Mouse (Mus musculus) MEL (cell line): Measurements from ENCODE around the gene Osbpl10. TPM values are rescaled to one million over a fixed set of nuclear protein-coding genes. Genes with fewer than 3 reads are reported as not detected.

Experiments used
- DNase-seq: peaks from one replicate; pipeline ENCODE4 v3.0.0; 2011; ENCODE audit warnings: low read depth, low spot score
- H3K27ac ChIP-seq: 2 replicates; pipeline ENCODE4 v1.5.1; 2012; ENCODE audit warnings: low read depth, mild to moderate bottlenecking, control low read depth, low read length, moderate library complexity; ENCODE audit not compliant: control insufficient read depth
- H3K27me3 ChIP-seq, 2 experiments: fragments of 150-350 bp in 1 of 2; sonication (generic) in 1 of 2; 2 replicates each; pipeline ENCODE4 v1.6.1; 2012; ENCODE audit warnings: low read length in 2 of 2, mild to moderate bottlenecking in 2 of 2, improper control_type of control experiment in 1 of 2, moderate library complexity in 1 of 2; ENCODE audit not compliant: insufficient read depth in 2 of 2, control insufficient read depth in 1 of 2
- H3K36me3 ChIP-seq, 2 experiments: 2 replicates each; pipeline ENCODE4 v1.6.1; 2012 to 2014; ENCODE audit warnings: low read length in 2 of 2, improper control_type of control experiment in 1 of 2, inconsistent platforms in 1 of 2, mild to moderate bottlenecking in 1 of 2; ENCODE audit not compliant: insufficient read depth in 2 of 2, control insufficient read depth in 1 of 2
- H3K4me1 ChIP-seq, 2 experiments: fragments of 150-350 bp in 1 of 2; sonication (generic) in 1 of 2; 2 replicates each; pipeline ENCODE4 v1.6.1; 2012; ENCODE audit warnings: low read length in 2 of 2, improper control_type of control experiment in 1 of 2, mild to moderate bottlenecking in 1 of 2; ENCODE audit not compliant: insufficient read depth in 2 of 2, control insufficient read depth in 1 of 2
- H3K4me3 ChIP-seq, 2 experiments: fragments of 150-350 bp in 1 of 2; sonication (generic) in 1 of 2; 2 replicates each; pipeline ENCODE4 v1.5.1; 2012; ENCODE audit warnings: low read depth in 2 of 2, low read length in 2 of 2, mild to moderate bottlenecking in 2 of 2, moderate library complexity in 2 of 2, control low read depth in 1 of 2, improper control_type of control experiment in 1 of 2; ENCODE audit not compliant: control insufficient read depth in 1 of 2, insufficient read depth in 1 of 2
- H3K79me2 ChIP-seq: 2 replicates; pipeline ENCODE4 v1.6.1; 2012; ENCODE audit warnings: mild to moderate bottlenecking, low read length, moderate library complexity; ENCODE audit not compliant: control insufficient read depth, poor library complexity, insufficient read depth
- H3K9ac ChIP-seq: 2 replicates; pipeline ENCODE4 v1.6.1; 2012; ENCODE audit warnings: low read depth, mild to moderate bottlenecking, control low read depth, low read length, moderate library complexity; ENCODE audit not compliant: control insufficient read depth, poor library complexity, severe bottlenecking
- H3K9me3 ChIP-seq: fragments of 150-350 bp; sonication (generic); replicated peaks from 2 replicates; pipeline ENCODE4 v1.6.1; 2012; ENCODE audit warnings: mild to moderate bottlenecking, low read length, improper control_type of control experiment, moderate library complexity; ENCODE audit not compliant: insufficient read depth
- CTCF ChIP-seq, 3 experiments: IDR thresholded peaks in 2 of 3; conservative IDR thresholded peaks in 1 of 3; 2 replicates each; pipeline ENCODE4 v1.5.1; 2011 to 2012; ENCODE audit warnings: low read length in 3 of 3, low read depth in 2 of 3, mild to moderate bottlenecking in 2 of 3, improper control_type of control experiment in 1 of 3, inconsistent platforms in 1 of 3, mixed read lengths in 1 of 3, moderate library complexity in 1 of 3; ENCODE audit not compliant: control insufficient read depth in 1 of 3, insufficient read depth in 1 of 3, poor library complexity in 1 of 3, severe bottlenecking in 1 of 3
- ETS1 ChIP-seq: IDR thresholded peaks from 2 replicates; pipeline ENCODE4 v1.6.1; 2012; ENCODE audit warnings: low read depth, mild to moderate bottlenecking, inconsistent platforms, low read length, improper control_type of control experiment, moderate library complexity
- GABPA ChIP-seq: IDR thresholded peaks from 2 replicates; pipeline ENCODE4 v1.6.1; 2012; ENCODE audit warnings: low read depth, mild to moderate bottlenecking, inconsistent platforms, low read length, improper control_type of control experiment, moderate library complexity
- MEF2A ChIP-seq: IDR thresholded peaks from 2 replicates; pipeline ENCODE4 v1.6.1; 2014; ENCODE audit warnings: low read depth, mild to moderate bottlenecking, inconsistent platforms, low read length, improper control_type of control experiment; ENCODE audit not compliant: poor library complexity, insufficient replicate concordance, severe bottlenecking; ENCODE audit errors: extremely low read depth
- NELFE ChIP-seq: IDR thresholded peaks from 2 replicates; pipeline ENCODE4 v1.6.1; 2011; ENCODE audit warnings: low read depth, low read length, improper control_type of control experiment
- NRF1 ChIP-seq: IDR thresholded peaks from 2 replicates; pipeline ENCODE4 v1.6.1; 2014; ENCODE audit warnings: low read depth, mild to moderate bottlenecking, inconsistent platforms, low read length, improper control_type of control experiment, moderate library complexity; ENCODE audit not compliant: poor library complexity, insufficient read depth, severe bottlenecking
- POLR2A ChIP-seq, 2 experiments: IDR thresholded peaks; 2 replicates each; pipeline ENCODE4 v1.6.1; 2011 to 2012; ENCODE audit warnings: low read length in 2 of 2, mild to moderate bottlenecking in 2 of 2, control low read depth in 1 of 2, improper control_type of control experiment in 1 of 2, low read depth in 1 of 2, moderate library complexity in 1 of 2; ENCODE audit not compliant: control insufficient read depth in 1 of 2, insufficient read depth in 1 of 2, poor library complexity in 1 of 2
- POLR2AphosphoS5 ChIP-seq: IDR thresholded peaks from 2 replicates; pipeline ENCODE4 v1.6.1; 2012; ENCODE audit warnings: low read depth, borderline replicate concordance, mild to moderate bottlenecking, inconsistent platforms, low read length, moderate library complexity, mixed read lengths
- RAD21 ChIP-seq: IDR thresholded peaks from 2 replicates; pipeline ENCODE4 v1.6.1; 2011; ENCODE audit warnings: mild to moderate bottlenecking, low read depth, low read length, improper control_type of control experiment
- RCOR1 ChIP-seq: IDR thresholded peaks from 2 replicates; pipeline ENCODE4 v1.6.1; 2012; ENCODE audit warnings: low read depth, mild to moderate bottlenecking, inconsistent platforms, low read length, improper control_type of control experiment
- SMC3 ChIP-seq: IDR thresholded peaks from 2 replicates; pipeline ENCODE4 v1.6.1; 2011; ENCODE audit warnings: low read depth, low read length, improper control_type of control experiment
- TBP ChIP-seq: IDR thresholded peaks from 2 replicates; pipeline ENCODE4 v1.8.0; 2011; ENCODE audit warnings: low read depth, low read length, improper control_type of control experiment
- USF1 ChIP-seq: IDR thresholded peaks from 2 replicates; pipeline ENCODE4 v1.6.1; 2014; ENCODE audit warnings: low read depth, mild to moderate bottlenecking, inconsistent platforms, low read length, improper control_type of control experiment, moderate library complexity
- USF2 ChIP-seq, 2 experiments: IDR thresholded peaks; 2 replicates each; pipeline ENCODE4 v1.6.1; 2011 to 2012; ENCODE audit warnings: improper control_type of control experiment in 2 of 2, low read length in 2 of 2, borderline replicate concordance in 1 of 2, inconsistent platforms in 1 of 2, low read depth in 1 of 2, mild to moderate bottlenecking in 1 of 2; ENCODE audit not compliant: insufficient read depth in 1 of 2
- ZKSCAN1 ChIP-seq: IDR thresholded peaks from 2 replicates; pipeline ENCODE4 v1.6.1; 2012; ENCODE audit warnings: low read depth, mild to moderate bottlenecking, inconsistent platforms, low read length, improper control_type of control experiment, moderate library complexity
- ZMIZ1 ChIP-seq: IDR thresholded peaks from 2 replicates; pipeline ENCODE4 v1.6.1; 2012; ENCODE audit warnings: low read depth, mild to moderate bottlenecking, inconsistent platforms, low read length, improper control_type of control experiment, moderate library complexity
- polyA plus RNA-seq, 2 experiments: library from polyadenylated mRNA; stranded (reverse) in 1 of 2; unstranded in 1 of 2; fragments of >175 nt in 1 of 2; fragments of >200 nt in 1 of 2; gene quantifications; 2 replicates each; pipeline versions ENCODE4 v1.2.1 to v1.2.4; 2012; ENCODE audit warnings: low replicate concordance in 2 of 2, low read depth in 1 of 2; ENCODE audit not compliant: insufficient read length in 2 of 2, insufficient read depth in 1 of 2, missing spikeins in 1 of 2
- total RNA-seq: library from RNA; depleted of rRNA; stranded (reverse); fragments of 300-350 nt; gene quantifications from 2 replicates; pipeline ENCODE4 v1.2.3, GENCODE M21; 2012

The Osbpl10 gene
- total and polyA plus RNA-seq, 3 experiments: not detected

- Histone ChIP-seq H3K79me2 (no peaks in the 10 kb centered on the region), H3K9me3 (no peaks in the 10 kb centered on the region), H3K9ac (no peak overlapping the region), H3K36me3 (no peaks in the 10 kb centered on the region), H3K4me3 (no peak overlapping the region), H3K4me1 (no peaks in the 10 kb centered on the region), H3K27me3 (no peaks in the 10 kb centered on the region), H3K27ac (no peak overlapping the region)
- DNase-seq: no peak
- TF ChIP-seq POLR2AphosphoS5 (no peak), POLR2A (IDR thresholded peaks at IDR 0.05; ENCODE audit: control insufficient read depth in 1 of 2, insufficient read depth in 1 of 2, low read depth in 1 of 2, low read length in 2 of 2, poor library complexity in 1 of 2) (no peak), SMC3 (no peak), USF2 (IDR thresholded peaks at IDR 0.05; ENCODE audit: borderline replicate concordance in 1 of 2, insufficient read depth in 1 of 2, low read depth in 1 of 2, low read length in 2 of 2) (no peak), MEF2A (no peak), TBP (no peak), ZKSCAN1 (no peak), NELFE (no peak), GABPA (no peak), CTCF (IDR thresholded peaks at IDR 0.05 in 2 of 3, conservative IDR thresholded peaks at IDR 0.05 in 1 of 3; ENCODE audit: control insufficient read depth in 1 of 3, insufficient read depth in 1 of 3, low read depth in 2 of 3, low read length in 3 of 3, poor library complexity in 1 of 3, severe bottlenecking in 1 of 3) (no peak), NRF1 (no peak), ETS1 (no peak), RCOR1 (no peak), ZMIZ1 (no peak)
Observed at GRCm38 (mm10) chr9:115135352-115135751, 157.0 kb downstream of the Osbpl10 start.

DNA sequence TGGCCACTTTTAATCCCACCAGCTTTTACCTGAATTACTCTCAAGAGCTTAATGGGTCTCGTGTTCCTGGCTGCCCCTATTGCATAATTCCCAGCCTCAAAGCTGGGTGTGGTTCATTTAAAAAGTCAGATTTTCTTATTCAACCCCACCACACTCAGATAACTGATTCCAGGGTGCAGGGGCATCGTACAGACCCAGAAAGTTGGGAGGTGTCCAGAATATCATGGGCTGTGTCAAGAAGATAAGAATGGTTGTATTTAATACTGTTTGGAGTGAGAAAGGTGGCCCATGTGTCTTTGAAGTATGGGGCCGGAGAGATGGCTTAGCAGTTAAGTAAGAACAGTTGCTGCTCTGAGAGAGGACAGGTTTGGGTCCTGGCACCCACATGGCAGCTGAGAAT lies 159.5 kb downstream of the Osbpl10 start:
- H3K27me3 ChIP-seq: no peaks in the 10 kb centered on the region
- no peaks in the 10 kb centered on the region for H3K9me3 ChIP-seq
- H3K27ac ChIP-seq: no peak overlapping the region
- TF ChIP-seq USF1 (no peak), RAD21 (no peak)
- TF ChIP-seq, all 39 proteins: peak for 0
- Histone ChIP-seq H3K36me3 (no peaks in the 10 kb centered on the region), H3K9ac (no peak overlapping the region), H3K4me1 (no peaks in the 10 kb centered on the region), H3K79me2 (no peaks in the 10 kb centered on the region), H3K4me3 (no peak overlapping the region)
- no peak for DNase-seq
